Mouse (Mus musculus) brain, embryonic 14.5 days (tissue): ENCODE data around the gene Tspo2.

ENCODE experiments used
- CTCF ChIP-seq: fragments of 200-500 bp; IDR thresholded peaks from 2 replicates; pipeline ENCODE4 v1.5.1; 2012; ENCODE audit warnings: inconsistent platforms, mild to moderate bottlenecking, moderate library complexity, borderline replicate concordance; ENCODE audit not compliant: insufficient read depth, insufficient read length; ENCODE audit errors: extremely low read depth
- POLR2A ChIP-seq: fragments of 200-500 bp; IDR thresholded peaks from 2 replicates; pipeline ENCODE4 v1.6.1; 2012; ENCODE audit warnings: mild to moderate bottlenecking, inconsistent platforms, borderline replicate concordance; ENCODE audit not compliant: poor library complexity, insufficient read depth, insufficient read length, severe bottlenecking; ENCODE audit errors: extremely low read depth

- TF ChIP-seq CTCF: no peak
- no peak for TF ChIP-seq POLR2A
These were observed 513 bp downstream of the Tspo2 start for GRCm38 (mm10) chr17:48450666-48451352.
